Mouse (Mus musculus) retina, postnatal 1 day (tissue): ENCODE measurements around the gene Gm17509.

Source experiments
- DNase-seq: peaks from one replicate; pipeline ENCODE4 v3.0.0-alpha.2; 2012

The Gm17509 gene

DNA sequence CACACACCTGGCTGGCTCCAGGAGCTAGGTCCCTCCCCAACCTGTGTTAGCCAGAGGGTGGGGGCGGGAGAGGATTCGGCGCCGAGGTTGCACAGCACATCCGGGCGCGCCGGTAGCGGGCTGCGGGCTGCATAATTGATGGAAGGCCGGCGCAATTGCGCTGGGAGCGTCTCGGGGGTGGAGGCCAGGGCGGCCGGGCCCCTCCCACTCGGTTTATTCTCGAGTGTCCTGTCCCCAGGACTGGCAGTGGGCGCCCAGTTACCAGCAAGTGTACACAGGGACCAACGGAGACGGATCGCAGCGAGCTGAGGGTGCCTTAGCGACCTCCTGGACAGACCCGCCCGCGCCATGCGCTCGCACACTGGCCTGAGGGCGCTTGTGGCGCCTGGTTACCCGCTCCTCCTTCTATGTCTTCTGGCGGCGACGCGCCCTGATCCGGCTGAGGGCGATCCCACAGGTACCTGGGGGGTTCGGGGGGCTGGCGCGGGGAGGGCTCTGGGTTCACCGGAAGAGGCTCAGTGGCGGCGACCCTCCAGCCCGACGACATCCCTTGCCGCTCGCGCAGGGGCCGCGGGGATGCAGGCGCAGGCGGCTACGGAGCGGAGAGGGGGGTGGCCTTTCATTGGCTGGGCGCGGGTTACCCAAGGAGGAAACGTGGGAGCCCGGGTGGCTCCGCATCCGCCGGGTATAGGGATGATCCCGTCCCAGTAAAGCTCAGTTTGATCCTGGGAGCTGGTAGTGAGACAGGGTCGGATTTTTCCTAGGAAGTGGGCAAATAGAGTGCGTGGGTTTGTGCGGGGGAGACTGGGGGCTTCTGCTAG lies at the start of gene Gm17509:
TSS of gene Gm17509 (minus strand) at position 575 of the 821 bp plus-strand sequence.
- peak; percentile 86 for DNase-seq

DNA sequence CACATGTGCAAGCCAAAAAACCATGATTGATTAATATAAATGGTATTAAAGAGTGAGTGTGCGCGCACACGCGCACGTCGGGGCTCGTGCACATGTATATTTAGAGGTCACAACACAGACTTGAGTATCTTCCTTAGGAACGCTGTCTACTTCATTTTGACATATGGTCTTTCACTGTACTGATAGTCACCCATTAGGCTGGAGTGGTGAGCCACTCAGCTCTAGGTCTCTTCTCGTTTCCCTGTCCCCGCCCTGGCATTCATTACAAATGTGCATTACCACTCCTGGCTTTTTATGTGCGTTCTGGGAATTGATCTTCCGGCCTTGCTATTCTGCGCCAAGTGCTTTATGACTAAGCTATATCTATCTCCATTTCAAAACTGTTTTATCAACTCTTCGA lies 47.1 kb upstream of the Gm17509 start:
- no peak for DNase-seq

DNA sequence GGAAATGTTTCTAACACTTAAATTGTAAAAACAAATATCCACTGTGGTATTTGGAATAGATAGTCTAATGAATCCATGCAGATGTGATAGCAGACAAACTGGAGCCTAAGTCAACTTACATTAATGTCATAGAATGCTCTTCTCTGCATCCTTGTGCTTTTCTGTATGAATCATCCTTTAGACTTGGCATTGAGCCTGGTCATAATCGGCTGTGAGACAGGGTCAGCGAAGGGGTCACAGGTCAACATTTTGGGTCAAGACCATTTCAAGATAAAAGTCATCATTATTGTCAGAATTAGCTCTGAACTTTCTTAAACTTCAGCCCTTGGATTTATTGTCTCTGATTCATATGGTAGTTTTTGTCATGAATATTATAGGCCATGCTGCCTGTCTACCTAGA lies 45.3 kb upstream of the Gm17509 start:
- DNase-seq, result peak; percentile 56

DNA sequence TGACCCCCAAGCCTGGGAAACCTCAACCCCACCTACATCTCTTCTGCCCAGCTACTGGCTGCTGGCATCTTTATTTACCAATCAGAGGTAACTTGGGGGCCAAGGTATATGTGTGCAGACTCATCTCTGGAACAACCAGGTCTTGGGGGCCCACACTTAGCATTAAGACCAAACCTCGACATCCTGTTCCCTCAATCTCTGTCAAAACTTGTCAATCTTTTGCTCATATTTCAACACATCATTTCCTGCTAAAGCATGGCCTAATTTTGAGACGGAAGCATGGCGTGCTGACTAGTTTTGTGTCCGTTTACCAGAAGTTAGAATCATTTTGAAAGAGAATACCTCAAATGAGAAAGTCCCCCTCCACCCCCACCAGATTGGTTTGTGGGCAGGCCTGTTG lies 39.8 kb upstream of the Gm17509 start:
- DNase-seq, result no peak

DNA sequence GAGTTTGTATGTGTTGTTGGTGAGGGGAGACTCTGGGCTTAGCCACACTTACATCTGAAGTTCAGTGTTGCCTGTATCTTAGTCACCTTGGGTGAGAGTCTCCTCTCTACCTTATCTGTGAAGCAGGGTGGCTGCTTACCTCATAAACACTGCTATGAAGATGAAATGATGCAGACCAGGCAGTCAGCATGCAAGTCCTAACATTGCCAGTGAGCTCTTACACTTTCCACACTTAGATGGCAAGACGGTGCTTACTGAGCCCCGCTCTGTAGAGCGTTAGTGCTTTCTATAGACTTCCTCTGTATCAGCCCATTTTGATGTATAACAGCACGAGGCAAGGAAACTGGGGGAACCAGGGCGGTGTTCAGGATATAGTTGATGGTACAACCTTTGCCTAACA lies 21.7 kb upstream of the Gm17509 start:
- no peak for DNase-seq

DNA sequence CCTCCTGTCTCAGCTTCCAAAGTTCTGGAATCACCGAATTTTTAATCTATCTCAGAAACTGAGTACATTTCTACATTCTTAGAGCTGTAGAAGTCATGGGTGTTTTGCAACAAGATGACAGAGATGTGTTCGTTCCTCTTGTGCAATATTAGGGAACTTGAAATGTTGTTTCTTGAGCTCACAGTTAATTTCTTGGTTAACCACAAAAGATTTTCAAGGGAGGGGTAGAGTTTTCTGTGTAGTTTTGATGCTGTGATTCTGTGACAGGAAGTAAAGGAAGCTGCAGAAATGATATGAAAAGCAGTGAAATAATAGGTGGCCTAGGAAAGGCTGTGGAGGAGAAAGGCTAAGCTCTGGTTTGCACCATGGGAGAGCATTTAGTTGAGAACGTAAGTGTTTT lies 21.2 kb upstream of the Gm17509 start:
- no peak for DNase-seq

DNA sequence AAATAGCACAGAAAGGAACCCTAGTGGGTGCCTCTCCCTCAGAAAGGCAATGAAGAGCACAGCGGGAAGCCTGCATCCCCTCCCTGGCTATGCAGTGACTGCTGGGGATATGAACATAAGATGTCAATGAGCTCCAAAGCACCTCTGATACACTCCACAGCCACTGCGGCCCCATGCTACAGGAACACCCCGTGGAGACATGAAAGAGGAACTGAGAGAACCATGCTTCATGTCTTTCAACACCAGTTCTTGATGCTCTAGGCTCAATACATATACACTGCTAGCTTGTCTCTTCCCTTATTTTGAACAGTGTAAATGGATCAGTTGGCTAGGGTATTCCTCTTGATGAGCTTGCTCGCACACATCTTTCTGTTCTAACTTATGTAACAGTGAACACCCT lies 16.2 kb upstream of the Gm17509 start:
- DNase-seq, result no peak

DNA sequence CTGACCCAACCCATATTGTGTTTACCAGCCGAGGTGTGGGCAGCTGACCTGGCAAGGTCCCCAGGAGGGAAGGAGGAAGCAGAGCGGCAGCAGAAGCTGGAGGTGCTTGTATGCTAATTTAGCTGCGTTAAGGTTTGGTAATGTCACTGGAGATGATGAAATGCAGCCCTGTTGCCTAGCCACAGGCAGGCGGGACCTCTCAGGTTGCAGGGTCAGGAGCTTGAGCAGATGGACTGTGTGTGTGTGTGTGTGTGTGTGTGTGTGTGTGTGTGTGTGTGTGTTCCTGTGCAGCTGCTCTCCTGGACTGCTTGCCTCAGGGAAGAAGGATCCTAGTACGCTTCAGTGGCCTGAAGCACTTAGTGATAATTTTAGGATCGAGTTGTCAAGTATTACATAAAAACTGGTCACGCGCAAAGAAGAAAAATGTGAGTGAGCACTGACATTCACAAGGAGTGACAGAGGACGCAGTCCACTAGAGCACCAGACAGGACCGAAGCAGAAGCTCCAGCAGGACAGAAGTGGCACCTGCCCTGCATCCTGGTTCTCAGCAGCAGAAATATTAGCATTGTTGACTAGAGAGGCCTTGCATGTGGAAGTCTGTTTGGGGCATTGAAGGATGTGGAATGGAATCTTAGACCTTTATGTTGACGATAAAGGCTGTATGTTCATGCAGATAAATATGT lies 14.8 kb upstream of the Gm17509 start:
- DNase-seq, result peak; percentile 91

DNA sequence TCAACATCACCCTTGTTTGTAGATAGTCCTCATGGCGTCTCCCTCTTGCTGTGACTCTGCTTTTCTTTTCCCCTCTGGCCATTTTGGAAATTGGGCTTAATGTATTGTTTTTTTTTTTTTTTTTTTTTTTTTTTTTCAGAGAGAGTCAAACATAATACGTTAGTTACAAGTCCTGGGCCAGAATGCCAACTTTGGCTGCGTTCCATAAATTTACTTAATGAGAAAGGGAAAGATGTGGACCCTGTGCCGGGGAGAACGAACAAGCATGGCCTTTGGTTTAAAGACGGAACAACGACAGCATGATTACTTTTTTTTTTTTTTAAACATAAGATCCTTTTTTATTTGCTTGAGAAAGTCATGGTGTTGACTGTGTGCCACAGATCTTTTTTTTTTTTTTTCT lies 13.6 kb upstream of the Gm17509 start:
- no peak for DNase-seq

DNA sequence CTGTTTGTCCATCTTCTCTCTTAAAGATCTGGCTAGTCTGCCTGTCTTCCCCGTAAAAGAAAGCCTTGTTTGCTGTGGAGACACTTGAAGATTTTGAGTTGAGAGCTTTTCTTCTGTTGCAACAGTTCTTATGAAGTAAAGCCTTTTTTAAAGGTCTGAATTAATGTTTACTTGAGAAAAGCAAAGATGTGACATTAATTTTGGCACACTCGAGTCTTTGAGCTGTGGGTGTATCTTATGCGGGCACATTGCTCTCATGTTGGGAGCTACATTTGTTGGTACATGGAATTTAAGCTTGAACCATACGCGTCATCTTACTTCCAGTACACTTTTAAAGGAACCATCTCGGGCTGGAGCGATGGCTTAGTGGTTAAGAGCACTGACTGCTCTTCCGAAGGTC lies 12.9 kb upstream of the Gm17509 start:
- no peak for DNase-seq

DNA sequence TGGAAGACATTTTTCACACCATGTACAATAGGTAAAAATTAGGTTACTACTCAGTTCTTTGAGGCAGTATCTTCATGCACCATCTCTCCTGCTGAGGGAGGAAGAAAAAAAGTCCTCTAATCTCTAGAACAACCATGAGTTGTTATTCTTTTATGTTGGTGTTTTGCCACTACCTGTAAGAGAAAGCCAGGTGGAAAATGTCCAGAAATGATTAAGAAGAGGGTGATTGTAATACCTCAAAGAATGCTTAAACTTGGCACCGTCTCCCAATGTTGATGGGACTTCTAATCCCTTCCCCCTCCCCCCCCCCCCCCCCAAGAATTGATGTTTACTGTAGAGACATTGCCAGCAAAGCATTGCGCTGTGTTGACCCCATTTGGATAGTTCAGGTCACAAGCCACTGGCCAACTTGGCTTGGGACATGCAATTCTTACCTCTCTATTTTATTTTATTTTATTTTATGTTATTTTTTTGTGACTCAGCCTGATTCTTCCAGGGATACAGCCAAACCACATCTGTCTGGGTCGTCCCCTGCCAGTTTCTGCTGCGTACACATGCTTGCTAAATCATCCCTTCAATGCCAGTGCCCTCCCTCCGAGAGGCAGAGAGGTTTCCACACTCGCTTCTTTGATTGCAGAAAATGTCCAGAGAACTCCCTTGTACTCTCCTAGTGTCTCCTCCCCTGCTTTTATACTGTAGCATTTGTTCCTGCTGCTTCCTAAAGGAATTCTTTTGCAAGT lies 9.7 kb upstream of the Gm17509 start:
- no peak for DNase-seq

DNA sequence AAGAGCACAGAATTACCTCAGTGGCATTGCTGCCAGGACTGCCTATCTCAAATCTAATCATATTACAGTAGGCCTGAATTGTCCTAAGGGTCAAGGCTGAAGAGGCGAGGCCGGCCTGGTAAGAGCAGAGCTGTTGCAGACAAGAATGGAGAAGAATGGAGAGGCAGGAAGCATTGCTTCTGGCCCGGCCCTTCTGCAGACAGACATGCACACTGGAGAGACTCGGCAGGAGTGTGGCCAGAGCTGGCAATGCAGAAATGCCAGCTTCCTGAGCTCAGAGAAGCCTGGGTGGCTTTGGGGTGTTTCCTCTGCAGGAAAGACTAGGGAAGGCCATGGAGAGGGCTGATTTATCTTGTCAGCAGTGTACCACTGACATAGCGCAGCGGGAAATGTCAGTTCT lies 4.7 kb upstream of the Gm17509 start:
- DNase-seq, result no peak

DNA sequence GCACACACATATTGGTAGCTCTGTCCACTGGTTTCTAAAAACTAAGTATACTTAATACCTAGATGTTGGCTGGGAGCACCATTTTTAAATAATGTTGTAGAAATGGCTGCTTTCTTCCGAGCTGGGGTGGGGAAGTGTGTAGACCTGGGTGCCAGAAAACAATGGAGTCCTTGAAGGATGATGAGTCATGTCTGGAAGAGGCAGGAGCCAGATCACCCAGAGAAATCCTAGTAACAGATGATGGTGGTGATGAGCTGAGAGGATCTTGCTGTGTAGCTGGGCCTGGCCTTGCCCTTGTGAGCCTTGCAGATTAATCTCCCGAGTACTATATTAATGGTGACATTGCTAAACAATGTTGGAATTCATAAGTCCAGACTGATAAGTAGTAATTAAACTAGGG lies 4.0 kb upstream of the Gm17509 start:
- DNase-seq, result no peak

DNA sequence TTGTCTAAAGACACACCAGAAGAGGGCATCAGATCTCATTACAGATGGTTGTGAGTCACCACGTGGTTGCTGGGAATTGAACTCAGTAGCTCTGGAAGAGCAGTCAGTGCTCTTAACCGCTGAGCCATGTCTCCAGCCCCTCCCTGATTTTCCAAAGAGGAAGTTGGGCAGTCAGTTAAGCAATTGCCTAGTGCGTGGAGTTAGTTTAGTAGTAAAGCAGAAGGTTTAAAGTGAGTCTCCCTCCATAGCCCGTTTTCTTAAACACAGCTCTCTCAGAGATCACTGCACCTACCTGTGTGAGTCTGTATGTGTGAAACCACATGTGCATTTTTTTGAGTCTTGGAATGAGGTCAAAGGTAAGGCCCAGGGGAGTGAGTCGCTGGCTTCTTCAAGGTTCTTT lies 2.2 kb upstream of the Gm17509 start:
- no peak for DNase-seq

DNA sequence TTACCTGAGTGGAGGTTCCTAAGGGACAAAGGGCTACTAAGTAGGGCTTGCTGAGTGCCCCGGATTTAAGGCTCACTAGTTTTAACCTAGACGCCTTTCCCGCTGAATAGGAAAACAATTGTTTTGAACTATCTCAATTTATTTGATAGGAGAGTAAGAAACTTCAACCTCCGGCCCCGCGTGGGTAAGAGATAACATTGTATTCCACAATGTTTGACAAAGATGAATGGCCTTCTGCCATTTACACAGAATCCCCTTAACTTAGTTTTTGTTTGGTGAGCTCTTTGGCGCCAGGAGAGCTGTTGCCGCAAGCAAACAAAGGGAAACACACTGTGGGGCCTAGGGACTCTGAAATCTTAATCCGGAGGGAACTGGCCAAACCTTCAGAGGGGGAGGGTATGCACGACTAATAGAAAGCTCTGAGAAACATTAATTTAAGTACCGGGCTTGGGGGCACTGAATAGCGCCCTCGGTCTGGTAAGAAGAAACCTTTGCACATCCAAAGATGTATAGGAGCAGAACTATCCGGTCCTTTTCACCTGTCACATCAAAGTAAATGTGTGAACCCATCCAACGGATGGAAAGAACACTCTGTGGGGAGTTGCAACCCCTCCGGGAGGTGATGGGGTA lies 889 bp downstream of the Gm17509 start:
- no peak for DNase-seq

DNA sequence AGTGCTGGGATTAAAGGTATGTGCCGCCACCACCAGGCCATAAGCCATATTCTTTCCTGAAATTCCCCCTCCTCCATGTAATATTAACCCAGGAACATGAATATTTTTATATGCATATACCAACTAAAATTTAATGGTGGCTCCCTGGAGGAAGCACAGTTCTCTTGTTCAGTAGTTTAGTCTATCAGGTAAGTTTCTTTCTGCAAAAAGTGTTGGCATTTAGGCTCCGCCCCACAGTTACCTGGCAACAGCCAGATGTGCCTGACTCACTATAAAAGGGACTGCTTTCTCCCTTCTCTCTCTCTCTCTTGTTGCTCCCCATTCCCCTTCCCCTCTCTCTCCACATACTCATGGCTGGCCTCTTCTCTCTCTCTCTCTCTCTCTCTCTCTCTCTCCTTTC lies 2.8 kb downstream of the Gm17509 start:
- DNase-seq, result no peak

DNA sequence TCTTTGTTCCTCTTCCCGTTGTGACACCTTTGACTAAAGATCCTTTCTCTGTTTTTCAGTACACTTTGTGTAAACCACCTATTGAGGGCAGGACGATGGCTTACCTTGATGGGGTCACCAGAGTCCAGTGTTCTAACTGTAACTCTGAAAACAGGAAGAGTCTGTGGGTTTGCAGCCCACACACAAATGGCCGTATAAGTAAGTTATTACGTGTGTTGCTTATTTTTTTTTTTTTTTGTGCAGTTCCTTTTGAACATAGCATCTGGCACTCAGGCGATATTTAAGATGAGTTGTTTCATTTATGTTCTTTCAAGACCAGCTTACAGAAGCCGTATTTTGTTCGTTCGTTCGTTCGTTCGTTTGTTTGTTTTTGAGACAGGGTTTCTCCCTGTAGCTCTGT lies 3.3 kb downstream of the Gm17509 start:
- DNase-seq, result no peak

DNA sequence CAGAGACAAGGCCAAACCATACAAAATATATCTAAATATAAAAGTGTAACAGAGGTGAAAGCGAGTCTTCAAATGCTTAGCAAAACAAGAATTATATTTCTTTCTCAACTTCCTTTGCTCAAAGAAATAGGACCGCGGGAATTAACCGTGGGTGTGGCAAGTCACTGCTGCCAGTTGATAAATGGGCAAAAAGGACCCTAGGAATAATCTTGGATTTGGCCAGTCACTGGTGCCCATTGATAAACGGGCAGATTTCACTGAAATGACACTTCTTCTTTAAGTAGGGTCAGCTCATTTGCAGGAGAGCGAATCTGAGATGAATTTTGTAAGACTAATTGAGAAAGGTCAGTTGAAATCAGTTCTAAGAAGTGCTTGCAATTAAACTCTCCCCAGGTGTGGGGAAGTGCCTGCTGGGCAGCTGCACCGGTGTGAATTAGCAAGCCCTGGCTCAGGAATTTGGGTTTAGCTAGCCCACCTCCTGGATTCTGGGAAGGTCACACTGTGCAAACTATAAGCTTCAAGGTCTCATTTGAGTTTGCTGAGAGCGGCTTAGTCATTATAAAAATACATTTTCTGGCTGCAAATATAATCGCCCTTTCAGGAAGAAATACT lies 4.0 kb downstream of the Gm17509 start:
- DNase-seq, result no peak

DNA sequence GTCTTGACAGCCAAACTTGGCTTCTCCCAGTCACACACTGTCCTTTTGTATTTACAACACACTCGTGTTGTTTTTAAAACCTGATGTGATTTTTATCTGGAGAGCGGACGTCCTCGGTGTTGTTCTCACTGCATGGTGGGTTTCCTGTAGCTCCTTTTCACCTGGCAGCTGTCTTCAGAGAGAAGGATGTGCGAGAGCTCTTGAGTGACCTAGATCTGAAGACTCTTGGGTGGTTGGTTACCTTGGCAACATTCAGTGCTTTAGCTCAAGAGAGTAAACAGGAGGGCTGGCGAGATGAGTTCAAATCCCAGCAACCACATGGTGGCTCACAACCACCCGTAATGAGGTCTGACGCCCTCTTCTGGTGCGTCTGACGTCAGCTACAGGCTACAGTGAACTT lies 4.7 kb downstream of the Gm17509 start:
- DNase-seq, result peak; percentile 85

DNA sequence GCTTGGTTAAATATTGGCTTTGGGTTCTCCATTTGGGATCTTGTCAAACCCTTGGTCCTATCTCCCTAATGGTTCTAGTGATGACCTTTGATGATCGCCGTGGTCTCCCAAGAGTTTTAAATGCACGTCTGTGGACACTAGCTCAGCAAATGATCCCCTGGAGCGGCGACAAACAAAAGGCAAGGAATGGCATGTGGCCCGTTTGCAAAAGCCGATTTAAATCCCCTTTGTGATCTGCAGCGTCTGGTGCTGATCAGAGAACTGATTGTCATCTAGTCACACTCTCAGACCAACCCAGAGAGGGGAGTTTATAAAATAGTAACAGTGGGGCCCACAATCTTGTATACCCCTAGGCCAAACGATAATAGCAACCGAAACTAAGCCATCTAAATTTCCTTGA lies 5.4 kb downstream of the Gm17509 start:
- DNase-seq, result peak; percentile 76

DNA sequence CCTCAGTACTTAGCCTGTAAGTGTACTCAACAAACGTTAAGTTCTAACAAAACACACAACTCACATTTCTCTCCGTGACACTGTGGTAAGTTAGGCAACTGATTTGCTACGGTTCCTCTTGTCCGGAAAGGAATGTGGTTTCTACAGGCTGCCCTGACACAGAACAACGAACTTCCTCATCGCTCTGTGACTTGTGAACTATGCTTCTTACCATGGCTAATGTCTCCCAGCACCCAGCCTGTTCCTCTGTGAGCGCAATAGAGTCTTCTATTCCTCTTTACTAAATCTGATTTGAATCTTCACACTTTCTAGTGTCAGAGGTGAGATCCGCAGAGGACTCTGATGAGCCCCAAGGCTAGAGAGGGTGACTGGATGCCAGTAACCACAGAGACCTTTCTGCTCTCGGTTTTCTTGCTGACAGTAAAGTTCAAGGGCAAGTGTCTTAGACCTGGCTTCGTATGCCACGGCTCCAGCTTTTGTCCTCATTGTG lies 9.4 kb downstream of the Gm17509 start:
- DNase-seq, result no peak

DNA sequence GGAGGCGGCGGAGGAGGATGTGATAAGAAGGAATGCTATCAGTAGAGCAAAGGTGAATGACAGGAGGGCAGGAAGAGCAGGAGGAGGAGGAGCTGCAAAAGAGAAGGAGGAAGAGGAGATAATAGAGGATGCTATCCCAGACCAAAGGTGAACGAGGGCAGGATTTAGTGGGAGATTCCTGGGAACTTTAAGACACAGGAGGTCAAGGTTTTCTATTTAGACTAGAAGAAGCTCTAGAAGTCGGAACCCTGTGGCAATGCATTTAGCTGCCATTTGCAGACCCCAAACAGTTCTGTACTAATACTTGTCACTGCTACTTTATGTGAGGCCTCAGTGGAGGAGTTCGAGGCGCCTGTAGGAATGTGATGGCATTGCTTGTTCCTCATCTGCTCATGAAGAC lies 12.6 kb downstream of the Gm17509 start, which contains the start of gene Emb:
TSS of gene Emb (plus strand) at position 301 of the 400 bp plus-strand sequence.
- no peak for DNase-seq

DNA sequence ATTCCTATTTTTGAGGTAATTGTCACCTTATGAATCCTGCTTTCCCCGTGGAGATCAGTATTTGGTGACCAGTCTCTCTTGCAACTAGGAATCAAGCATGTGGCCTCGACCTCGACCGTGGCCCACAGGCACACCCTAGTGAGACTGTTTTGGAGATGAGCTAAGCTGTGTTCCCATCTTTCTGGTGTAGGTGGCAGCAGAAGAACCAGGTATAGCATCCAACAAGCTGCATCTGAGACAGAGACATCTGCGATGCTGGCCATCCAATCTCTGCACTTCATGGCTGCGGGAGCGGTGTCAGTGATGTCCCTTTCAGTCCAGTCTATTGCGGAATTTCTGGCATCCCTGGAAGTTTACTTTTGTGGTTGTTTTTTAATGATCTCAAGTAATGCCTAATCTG lies 14.8 kb downstream of the Gm17509 start:
- DNase-seq, result no peak
